Mouse (Mus musculus): Measurements from ENCODE around the gene Ndufc1. TPM values are rescaled to one million over a fixed set of nuclear protein-coding genes. Genes with fewer than 3 reads are reported as not detected.
"Not testable (repeated sequence)": the region's sequence is repeated elsewhere in the genome, so short reads cannot be mapped to it uniquely, and the experiment has no call there.

The Ndufc1 gene
- 1,000 to 10,000 TPM; 1,156 to 1,193 TPM for total RNA-seq (2021)
- long read RNA-seq, experiment 1, transcript Ndufc1-201 (4 exons, 1,249 nt) = major isoform, 2,804 of 2,879 reads
- long read RNA-seq, experiment 1, partial matches to known transcripts = 21 of 2,879 reads
- long read RNA-seq, experiment 1, other reads (novel, unspliced or antisense) = 46 of 2,879 reads
- long read RNA-seq, experiment 2, transcript Ndufc1-201 (4 exons, 1,249 nt) = major isoform, 1,628 of 1,659 reads
- long read RNA-seq, experiment 2, partial matches to known transcripts = 12 of 1,659 reads
- long read RNA-seq, experiment 2, other reads (novel, unspliced or antisense) = 15 of 1,659 reads

DNA sequence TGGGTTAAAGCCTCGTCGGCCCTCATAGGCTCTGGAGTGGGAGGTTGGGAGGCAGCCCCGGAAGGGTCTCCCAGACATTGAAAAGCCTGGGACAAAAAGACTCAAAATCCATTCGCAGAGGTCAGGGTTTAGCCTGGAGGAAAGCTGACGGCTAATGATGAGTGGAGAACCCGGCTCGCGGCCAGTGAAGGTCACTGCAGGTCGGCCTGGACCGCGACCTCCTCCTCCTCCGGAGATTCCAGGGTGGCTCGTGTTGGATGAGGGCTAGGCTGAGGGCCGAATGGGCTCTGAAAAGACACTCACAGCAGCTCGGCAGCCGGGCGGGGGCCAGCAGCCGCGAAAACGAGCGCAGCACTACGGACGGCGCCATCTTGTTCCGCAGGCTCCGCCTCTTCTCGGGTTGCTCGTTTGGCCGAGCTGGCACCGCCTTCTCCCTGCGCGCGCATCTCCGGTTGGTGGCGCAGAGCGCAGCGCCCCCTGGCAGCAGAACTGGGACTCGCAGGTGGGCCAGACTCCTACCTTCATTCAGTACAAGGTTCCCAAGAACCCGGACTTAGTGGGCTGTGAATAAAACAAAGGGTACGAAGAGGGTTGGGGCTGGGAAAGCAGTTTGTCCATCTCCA is at the start of gene Ndufc1:
Gene Ndufc1, minus strand, starts transcription at position 428 of the 623 bp plus-strand sequence.
- DNase-seq = peak; percentile 90

GRCm38 (mm10) chr3:51434871-51435595 is 26.2 kb upstream of the Ndufc1 start:
- DNase-seq = no peak

DNA sequence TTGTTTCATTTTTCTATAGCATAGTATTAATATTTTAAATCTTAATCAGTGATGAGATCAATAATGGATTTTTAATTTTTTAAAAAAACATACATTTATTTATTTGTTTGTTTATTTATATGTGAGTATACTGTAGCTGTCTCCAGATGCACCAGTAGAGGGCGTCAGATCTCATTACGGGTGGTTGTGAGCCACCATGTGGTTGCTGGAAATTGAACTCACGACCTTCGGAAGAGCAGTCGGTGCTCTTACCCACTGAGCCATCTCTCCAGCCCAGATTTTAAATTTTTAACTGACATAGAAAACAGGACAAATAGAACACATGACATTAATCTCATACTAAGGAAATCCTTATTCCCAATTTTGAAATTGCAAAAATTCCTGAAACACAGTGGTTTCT is 25.6 kb upstream of the Ndufc1 start:
- not testable (repeated sequence) for DNase-seq

DNA sequence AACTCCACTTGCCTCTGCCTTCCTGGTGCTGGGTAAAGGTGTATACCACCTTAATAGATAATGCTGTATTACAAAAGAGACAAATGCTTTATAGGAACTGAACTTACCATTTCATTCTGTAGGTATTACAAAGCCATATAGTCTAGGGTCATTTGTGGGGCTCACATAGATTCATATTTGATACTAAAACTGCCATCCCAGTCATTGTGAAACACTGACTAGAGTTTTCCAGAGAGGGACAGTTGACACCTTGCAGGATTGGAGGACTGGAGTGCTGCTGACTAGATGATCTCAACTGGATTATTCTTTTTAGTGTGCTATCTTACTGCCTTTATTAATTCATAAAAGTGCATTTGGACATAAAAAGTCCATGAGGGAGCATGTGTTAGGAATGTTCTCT is 16.6 kb upstream of the Ndufc1 start:
- no peak for DNase-seq

- DNase-seq = no peak
These were observed 13.1 kb upstream of the Ndufc1 start for GRCm38 (mm10) chr3:51421921-51422320.

- DNase-seq = no peak
These were observed 9.2 kb upstream of the Ndufc1 start for GRCm38 (mm10) chr3:51417966-51418365.

GRCm38 (mm10) chr3:51417485-51417884 is 8.7 kb upstream of the Ndufc1 start:
- DNase-seq = no peak

DNA sequence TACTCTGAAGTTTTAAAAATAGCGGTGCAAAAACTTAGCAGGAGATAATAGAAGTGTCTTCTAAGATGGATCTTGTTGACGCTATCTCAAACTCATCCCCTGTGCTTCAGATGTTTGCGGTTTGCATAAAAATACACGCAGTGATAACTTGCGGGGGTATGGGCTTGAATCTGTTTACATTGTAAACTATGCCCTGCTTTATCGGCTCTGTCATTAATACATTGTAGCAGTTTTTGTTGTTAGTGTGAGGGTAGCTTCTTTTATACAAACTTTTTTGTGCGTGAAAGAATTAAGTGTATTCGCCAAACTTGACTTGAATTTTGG is 8.3 kb upstream of the Ndufc1 start:
- DNase-seq = no peak

DNA sequence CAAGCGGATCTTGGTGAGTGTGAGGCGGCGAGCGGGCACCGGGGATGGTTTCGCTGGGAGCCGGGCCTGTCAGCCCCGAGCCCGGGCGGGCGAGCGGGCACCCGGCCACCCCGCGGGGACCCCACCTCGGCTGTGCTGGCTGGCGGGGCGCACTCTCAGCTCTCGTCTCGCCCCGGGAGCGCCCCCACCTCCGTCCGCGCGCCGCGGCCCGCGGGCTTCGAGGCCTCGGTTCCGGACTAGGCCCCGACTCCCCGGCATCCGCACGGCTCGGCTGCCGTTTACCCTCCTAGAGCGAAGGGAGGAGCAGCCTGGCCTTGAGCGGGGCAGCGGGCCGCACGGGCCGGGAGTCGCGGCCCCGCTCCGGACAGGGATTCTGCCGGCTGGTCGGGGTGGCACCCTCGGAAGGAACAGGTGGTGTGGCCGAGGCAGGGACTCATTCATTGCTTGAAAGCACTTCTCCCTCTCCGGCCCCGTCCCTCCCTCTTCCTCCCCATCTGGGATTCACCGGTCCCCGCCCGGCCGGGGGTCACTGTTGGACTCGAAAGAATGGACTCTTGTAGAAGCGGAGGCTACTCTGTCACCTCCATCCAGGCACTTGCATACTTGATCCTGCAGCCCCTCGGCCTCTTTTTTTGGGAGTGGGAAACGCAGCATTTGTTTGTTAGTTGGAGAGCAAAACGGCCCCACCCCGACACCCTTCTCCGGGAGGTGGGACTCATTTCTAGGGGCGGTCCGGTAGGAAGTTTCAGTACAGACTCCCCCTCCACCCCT is 7.8 kb upstream of the Ndufc1 start:
- DNase-seq = peak; percentile 53

GRCm38 (mm10) chr3:51416073-51416363 is 7.2 kb upstream of the Ndufc1 start:
- DNase-seq = no peak

- peak; percentile 97 for DNase-seq
These were observed 6.6 kb upstream of the Ndufc1 start, which contains the start of gene Naa15 for GRCm38 (mm10) chr3:51415098-51416072. TSS of gene Naa15 (plus strand) at chr3:51415148.

GRCm38 (mm10) chr3:51413276-51413675 is 4.5 kb upstream of the Ndufc1 start:
- no peak for DNase-seq

DNA sequence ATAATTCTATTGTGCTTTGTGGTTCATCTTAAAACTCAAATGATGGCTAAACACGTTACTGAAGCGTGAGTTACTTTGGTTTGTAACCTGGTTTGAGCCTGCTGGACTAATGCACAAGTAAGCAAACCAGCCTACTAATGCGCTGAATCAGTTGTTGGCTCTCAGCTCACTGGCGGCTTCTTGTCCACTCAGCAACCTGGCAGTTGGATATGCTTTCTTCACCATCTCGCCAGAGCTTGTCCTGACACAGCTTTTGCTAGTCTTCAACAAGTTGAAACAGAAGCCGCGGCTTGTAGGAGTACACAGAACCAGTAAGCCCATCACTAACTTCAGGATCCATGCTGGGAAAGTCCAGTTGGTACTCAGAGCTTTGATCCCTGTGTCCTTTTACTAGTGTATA is 3.7 kb upstream of the Ndufc1 start:
- peak; percentile 59 for DNase-seq

DNA sequence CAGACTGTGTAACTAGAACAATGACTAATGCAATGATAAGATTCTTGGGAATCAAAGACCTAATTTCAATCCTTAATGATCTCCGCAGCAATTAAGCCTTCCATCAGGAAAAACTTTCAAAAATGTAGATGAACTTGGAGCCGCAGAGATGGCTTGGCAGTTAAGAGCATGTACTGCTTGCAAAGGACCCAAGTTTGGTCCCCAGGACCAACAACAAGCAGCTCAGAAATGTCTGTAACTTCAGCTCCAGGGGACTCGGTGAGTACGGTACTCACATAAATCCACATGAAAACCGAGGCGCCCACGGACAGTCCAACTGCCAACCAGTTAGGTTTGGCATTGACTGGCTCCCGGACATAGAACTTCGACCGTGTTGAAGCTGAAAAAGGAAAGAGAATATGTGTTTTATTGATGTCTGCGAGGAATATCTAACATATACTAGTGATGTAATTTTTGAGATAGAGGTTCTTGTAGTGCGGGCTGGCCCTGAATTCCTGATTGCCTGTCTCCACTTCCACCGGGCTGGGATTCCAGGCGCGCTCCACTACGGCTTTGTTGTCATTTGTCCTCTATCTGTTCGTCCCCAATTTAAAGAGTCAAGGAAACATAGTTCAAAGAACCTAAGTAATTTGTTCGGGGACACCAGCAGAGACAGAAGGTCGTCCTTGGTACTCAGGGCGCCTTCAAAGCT is 773 bp downstream of the Ndufc1 start:
- no peak for DNase-seq

GRCm38 (mm10) chr3:51402628-51403027 is 6.2 kb downstream of the Ndufc1 start:
- DNase-seq = no peak

GRCm38 (mm10) chr3:51402054-51402453 is 6.7 kb downstream of the Ndufc1 start:
- not testable (repeated sequence) for DNase-seq

- no peak for DNase-seq
These were observed 8.1 kb downstream of the Ndufc1 start for GRCm38 (mm10) chr3:51400682-51401081.

- DNase-seq = no peak
These were observed 9.3 kb downstream of the Ndufc1 start for GRCm38 (mm10) chr3:51399531-51399930.

DNA sequence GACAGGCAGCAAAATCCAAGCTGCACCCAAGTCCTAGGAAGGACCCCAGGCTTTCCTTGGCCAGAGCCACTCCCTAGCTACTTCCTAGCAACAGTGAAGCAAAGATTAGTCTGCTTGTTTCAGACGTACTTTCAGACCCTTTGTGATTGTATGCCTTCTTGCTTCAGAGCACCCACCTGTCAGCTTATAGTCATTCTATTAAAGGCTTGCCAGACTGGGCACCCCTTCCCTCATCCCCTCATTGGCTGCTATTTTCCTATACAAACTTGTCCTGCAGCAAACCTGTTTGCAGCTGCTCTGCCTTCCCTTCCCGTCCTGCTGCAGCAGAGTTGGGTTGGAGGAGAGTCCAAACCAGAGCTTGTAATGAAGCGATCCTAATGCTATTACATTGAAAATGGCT is 10.1 kb downstream of the Ndufc1 start:
- DNase-seq = no peak

GRCm38 (mm10) chr3:51397700-51398299 is 11.0 kb downstream of the Ndufc1 start:
- DNase-seq = no peak

Measured in gastrocnemius, postnatal 25 days (tissue).